Mouse (Mus musculus) gastrocnemius, adult 2 months (tissue): Measurements from ENCODE around the gene Soat2. TPM values are rescaled to one million over a fixed set of nuclear protein-coding genes. Genes with fewer than 3 reads are reported as not detected.

ENCODE experiments used
- DNase-seq: peaks from one replicate; pipeline ENCODE4 v3.0.0; 2022
- H3K27ac ChIP-seq: fragments of 200-600 bp; 2 replicates; pipeline ENCODE4 v1.8.1; 2022; ENCODE audit warnings: mild to moderate bottlenecking
- H3K4me3 ChIP-seq: fragments of 200-600 bp; 2 replicates; pipeline ENCODE4 v1.8.1; 2022; ENCODE audit warnings: mild to moderate bottlenecking, moderate library complexity
- CTCF ChIP-seq: fragments of 200-600 bp; IDR thresholded peaks from 2 replicates; pipeline ENCODE4 v1.8.1; 2022; ENCODE audit warnings: antibody characterized with exemption, mild to moderate bottlenecking, moderate library complexity
- intact Hi-C: fragments of 180-260 bp; cut with DNase I; formaldehyde crosslinking; loops from one replicate; pipeline ENCODE4 v1.15.1; 2025
- total RNA-seq, 2 experiments: library from RNA; stranded (reverse); gene quantifications; 2 replicates each; pipeline ENCODE4 v1.2.3; 2021

Gene Soat2
- total RNA-seq, 2 experiments from 2014 or later, result 0.14 TPM; not detected in 1

DNA sequence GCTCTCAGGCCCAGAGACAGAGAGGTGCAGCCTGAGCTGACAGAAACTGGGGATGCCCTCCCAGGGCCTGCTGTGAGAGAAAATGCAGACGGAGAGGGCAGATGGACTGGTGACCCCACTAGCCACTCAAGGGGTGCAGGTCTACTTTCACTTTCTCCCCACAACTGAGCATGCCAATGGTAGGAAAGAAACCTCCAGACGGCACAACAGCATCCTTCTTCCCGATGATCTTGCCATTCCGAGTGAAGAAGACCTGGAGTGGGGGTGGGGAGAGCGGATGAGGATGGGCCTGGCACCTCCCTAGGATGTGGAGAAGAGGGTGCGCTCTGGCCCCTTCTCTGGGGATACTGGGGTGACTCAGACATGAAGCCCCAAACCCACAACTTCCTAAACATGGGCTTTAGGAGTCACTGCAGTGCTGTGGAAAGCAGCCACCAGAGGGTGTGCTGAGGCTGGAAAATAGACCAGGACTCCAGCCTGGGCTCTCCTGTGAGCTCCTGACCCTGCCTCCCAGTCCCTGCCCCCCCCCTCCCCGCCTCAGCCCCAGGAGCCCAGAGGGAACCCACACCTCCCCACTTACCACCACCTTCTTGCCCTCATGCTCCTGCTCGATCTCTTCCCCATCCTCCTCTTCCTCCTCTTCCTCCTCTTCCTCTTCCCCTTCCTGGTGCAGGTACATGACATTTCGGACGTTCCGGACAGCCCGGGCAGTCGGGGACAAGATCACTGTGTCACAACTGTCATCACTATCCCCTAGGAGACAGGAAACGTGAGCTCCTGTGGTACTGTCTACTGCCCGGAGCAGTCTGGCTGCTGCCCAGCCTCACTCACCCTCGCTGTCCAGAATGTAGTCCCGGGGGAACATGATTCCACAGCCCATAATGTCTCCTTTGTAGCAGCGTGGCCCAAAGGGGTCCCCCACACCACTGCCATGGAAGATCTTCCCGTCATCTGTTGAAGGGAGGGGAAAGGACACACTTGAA is 32.6 kb upstream of the Soat2 start:
- peak; percentile 69 for DNase-seq
- H3K4me3 ChIP-seq, result peak overlapping the region; percentile 19; the same call in 1 of the 2 replicates
- H3K27ac ChIP-seq, result peak overlapping the region; percentile 79
- intact Hi-C loops, result loop anchor here (10.0 kb wide), 1 partner anchor 107 kb away; no protein-coding TSS in a partner anchor
- TF ChIP-seq CTCF, result peak; percentile 64

DNA sequence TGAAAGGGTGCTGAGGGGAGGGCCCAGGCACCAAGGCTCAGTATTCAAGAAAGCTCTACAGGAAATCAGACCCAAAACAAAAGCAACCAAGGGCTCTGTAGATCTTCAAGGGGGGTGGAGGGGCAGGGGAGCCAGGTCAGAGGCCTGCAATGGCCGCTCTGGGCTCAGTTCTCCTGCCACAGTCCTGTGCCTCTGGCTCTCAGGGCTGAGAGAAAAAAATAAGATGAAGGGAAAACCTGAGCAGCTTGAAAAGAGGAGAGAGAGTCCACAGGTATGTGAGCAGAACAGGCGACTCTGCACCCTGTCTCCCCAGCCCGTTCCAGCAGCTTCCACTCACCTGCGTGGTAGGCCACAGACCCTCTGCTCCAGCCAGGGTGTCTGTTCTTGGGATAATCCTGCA is 31.7 kb upstream of the Soat2 start:
- Histone ChIP-seq H3K27ac (peak overlapping the region; percentile 79), H3K4me3 (no peak overlapping the region)
- no peak for TF ChIP-seq CTCF
- intact Hi-C loops, result loop anchor here (10.0 kb wide), 1 partner anchor 106 kb away; no protein-coding TSS in a partner anchor
- no peak for DNase-seq

DNA sequence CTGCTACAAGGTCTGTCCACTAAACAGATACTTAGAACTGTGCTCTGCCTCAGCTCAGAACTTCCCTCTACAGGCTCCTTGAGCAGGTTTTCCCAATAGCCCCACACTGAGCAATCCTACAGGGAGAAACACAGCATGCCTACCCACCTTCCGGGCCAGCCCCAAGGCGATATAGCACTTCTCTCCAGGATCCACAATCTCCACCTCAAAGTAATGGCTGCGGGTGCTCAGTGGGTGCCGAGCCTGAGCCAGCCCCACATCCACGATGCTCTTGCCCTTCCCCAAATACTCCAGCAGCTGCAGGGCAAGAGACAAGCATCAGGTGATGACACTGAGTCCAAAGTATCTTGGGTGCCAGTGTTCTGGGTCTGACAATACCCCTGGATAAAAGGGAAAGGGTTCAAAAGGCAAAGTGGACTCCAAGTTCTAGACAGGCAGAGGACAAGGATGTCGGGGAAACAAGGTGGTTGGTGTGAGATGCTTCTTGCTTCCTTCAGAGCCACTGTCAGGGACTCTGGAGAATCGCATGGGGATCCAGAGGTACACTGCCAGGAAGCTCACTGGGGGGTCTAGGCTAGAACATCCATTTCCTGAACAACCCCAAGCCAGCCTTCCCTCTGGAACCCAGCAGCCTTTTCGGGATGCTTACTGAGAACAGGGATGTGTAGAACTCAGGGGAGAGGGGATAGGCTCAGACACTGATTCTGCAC is 31.1 kb upstream of the Soat2 start:
- Histone ChIP-seq H3K27ac (peak overlapping the region; percentile 79), H3K4me3 (no peak overlapping the region)
- peak; percentile 33 for DNase-seq
- no peak for TF ChIP-seq CTCF
- intact Hi-C loops, result loop anchor here (10.0 kb wide), 1 partner anchor 106 kb away; no protein-coding TSS in a partner anchor

DNA sequence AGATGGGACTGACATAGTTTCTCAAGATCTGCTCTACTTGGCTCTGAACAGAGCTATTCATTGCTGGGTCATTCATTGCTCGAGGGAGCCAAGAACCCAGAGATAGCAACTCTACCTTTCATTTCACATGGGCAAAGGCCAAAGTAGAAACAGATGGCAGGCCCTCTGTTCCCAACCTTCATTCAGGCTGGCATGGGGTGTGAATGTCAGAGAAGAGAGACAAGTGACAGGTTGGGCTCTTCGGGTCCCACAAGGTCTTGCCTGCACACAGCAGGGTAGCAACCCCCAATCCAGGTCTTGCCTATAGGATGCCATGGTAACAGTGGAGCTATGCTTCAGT is 30.5 kb upstream of the Soat2 start:
- no peak overlapping the region for H3K4me3 ChIP-seq
- intact Hi-C loops, result loop anchor here (2.0 to 10.0 kb wide), 2 partner anchors 27 to 105 kb away; no protein-coding TSS in a partner anchor
- no peak for TF ChIP-seq CTCF
- DNase-seq, result peak; percentile 24
- peak overlapping the region; percentile 79 for H3K27ac ChIP-seq

DNA sequence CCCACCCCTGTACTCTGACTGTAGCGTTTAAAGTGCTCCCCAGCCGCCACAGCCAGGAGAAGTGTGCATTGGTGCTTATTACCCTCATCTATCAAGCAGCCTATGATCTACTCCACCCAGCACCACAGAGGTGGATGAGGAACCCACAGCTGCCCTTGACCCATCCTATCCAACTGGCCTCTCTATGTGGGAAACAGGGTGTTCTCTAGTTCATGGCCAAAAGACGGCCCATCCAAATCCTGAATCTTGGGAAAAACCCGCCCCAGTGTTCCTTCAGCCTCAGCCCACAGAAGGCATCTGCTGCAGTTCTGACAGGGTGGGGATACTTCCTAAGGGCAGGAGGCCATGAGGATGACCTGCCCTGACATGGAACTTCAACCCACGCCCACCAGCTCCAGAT is 29.8 kb upstream of the Soat2 start:
- Histone ChIP-seq H3K27ac (peak overlapping the region; percentile 79), H3K4me3 (no peak overlapping the region)
- no peak for TF ChIP-seq CTCF
- intact Hi-C loops, result loop anchor here (2.0 kb wide), 1 partner anchor 26 kb away; no protein-coding TSS in a partner anchor
- DNase-seq, result peak; percentile 76

DNA sequence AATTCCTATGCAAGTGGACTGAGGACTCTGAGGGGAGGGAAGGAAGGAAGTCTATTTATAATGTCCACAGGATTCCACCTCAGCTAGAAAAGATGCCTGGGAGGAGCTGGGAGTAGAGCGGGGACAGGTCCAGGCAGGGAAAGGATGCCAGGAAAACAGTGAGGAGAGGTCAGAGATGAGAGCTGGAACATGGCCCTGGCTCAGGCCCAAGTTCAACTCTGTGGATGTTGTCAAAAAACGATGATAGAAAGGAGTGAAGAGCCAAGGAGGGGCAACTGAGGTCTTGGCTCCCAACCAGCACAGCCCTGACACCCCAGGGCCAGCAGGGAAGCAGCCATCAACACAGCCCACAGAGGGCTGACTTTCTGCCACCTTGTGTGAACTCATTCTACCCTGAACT is 24.0 kb upstream of the Soat2 start:
- DNase-seq, result peak; percentile 76
- intact Hi-C loops, result no loop called here
- no peak for TF ChIP-seq CTCF
- Histone ChIP-seq H3K4me3 (no peak overlapping the region; the same call in 1 of the 2 replicates), H3K27ac (peak overlapping the region; percentile 62)

DNA sequence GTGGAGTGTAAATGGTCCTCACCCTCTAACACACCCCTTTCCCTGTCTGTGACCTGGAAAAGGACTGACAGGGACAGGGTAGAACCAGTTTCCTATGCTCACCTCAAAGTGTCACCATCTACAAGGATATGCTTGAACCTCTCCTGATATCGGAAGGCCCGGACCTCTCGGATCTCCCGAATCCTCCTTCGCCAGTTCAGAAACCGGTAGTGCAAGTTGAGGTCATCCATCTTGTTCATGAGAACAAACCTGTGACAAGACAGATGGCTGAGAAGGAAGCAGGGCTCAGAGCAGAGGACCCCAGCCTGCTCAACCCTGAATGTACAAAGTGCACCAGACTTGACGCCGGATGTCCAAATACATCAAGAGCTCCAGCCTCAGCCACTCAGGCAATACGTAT is 17.0 kb upstream of the Soat2 start:
- TF ChIP-seq CTCF, result no peak
- Histone ChIP-seq H3K4me3 (no peak overlapping the region), H3K27ac (no peak overlapping the region)
- DNase-seq, result no peak
- intact Hi-C loops, result no loop called here

DNA sequence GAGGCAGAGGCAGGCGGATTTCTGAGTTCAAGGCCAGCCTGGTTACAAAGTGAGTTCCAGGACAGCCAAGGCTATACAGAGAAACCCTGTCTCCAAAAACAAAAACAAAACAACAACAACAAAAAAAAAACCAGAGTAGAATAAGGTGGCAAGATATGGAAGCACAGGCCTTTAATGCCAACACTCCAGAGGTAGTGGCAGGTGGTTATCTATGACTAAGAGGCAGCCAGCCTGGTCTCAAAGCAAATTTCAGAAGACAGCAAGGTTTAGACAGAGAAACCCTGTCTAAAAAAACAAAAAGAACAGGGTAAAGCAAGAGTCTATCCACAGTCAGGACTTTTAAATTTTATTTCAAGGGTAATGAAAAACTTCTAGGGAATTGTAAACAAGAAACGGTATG is 15.6 kb upstream of the Soat2 start:
- DNase-seq, result no peak
- Histone ChIP-seq H3K27ac (no peak overlapping the region), H3K4me3 (no peak overlapping the region)
- TF ChIP-seq CTCF, result no peak
- intact Hi-C loops, result no loop called here

DNA sequence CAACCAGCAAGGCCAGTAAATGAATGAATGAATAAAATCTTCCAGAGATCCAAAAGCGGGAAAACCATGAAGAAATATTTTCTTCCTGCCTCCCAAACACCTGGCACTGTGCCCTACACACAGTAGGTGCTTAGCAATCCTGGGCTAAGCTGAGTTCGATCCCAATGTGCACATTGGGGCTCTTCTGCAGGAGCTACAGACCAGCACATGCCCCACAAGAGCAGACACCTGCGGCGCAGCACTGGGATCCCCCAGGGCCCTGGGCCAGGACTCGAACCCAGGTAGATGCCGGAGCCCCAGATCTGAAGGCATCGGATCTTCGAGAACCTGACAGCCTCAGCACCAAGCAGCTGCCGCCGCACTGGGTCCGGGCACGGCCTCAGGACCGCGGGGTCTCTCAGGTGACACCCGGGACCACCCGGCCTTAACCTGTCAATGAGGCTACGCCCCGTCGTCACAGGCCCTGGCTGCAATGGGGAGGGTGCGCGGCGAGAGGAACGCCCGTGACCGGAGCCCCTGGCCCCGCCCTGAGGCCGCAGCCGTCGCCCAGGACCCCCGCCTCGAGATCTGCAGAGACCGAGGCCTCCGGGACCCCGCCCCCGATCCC is 14.7 kb upstream of the Soat2 start:
- Histone ChIP-seq H3K27ac (peak overlapping the region; percentile 92), H3K4me3 (peak overlapping the region; percentile 98)
- intact Hi-C loops, result loop anchor here (1.0 kb wide), 1 partner anchor 33 kb away; no protein-coding TSS in a partner anchor
- TF ChIP-seq CTCF, result no peak
- DNase-seq, result no peak

DNA sequence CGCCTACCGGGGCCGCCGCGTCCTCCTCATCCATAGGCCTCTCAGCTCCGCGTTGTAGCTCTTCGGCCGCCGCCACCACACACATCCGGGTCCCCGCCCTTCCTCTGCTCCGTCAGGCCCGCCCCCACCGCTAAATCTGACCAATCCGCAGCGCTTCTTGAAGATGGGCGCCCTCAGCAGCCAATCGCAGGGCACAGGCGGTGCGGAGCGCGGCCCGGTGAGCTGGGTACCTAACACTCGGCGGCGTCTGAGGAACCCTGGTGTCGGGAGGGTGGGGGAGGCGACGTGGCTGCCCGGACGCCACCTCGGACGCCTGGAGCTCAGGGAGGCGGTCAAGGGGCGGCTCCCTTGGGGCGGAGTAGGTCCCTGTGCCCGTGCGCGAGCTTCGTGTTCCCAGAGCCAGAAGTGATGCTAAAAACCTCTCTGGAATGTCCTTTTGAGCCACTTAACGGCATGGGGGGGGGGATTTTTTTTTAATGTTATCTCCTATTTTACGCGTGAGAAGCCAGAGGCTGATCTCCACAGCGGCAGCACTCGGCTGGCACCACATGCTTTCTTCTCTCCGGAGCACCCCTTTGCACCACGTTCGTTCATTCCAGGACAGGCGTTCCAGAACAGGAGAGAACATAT is 14.1 kb upstream of the Soat2 start, which contains the start of gene Spryd3:
Gene Spryd3, minus strand, starts transcription at position 106 of the 630 bp plus-strand sequence.
- intact Hi-C loops, result loop anchor here (1.0 kb wide), 1 partner anchor 34 kb away; no protein-coding TSS in a partner anchor
- Histone ChIP-seq H3K4me3 (peak within 1 kb of the TSS; percentile 98), H3K27ac (peak within 1 kb of the TSS; percentile 92)
- DNase-seq, result peak; percentile 97
- no peak for TF ChIP-seq CTCF

DNA sequence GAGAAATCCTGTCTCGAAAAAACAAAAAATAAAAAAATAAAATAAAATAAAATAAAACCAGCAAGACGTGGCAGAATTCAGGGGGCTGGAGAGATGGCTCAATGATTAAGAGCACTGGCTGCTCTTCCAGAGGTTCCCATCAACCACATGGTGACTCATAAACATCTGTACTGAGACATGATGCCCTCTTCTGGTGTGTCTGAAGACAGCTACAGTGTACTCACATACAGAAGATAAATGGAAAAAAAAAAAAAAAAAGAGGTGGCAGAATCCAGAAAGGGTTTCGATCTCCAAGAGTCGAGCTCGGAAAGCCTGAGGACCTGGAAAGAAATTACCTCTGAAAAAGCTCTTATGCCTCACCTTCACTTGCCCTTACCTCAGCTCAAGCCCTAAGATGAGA is 9.2 kb upstream of the Soat2 start:
- intact Hi-C loops, result no loop called here
- TF ChIP-seq CTCF, result no peak
- Histone ChIP-seq H3K4me3 (no peak overlapping the region), H3K27ac (no peak overlapping the region)
- no peak for DNase-seq
